Mouse (Mus musculus) thymus, postnatal 25 days (tissue): ENCODE results near the gene Mecom.

ENCODE experiments used
- DNase-seq: peaks from one replicate; pipeline ENCODE4 v3.0.0; 2022

Mecom gene

DNA sequence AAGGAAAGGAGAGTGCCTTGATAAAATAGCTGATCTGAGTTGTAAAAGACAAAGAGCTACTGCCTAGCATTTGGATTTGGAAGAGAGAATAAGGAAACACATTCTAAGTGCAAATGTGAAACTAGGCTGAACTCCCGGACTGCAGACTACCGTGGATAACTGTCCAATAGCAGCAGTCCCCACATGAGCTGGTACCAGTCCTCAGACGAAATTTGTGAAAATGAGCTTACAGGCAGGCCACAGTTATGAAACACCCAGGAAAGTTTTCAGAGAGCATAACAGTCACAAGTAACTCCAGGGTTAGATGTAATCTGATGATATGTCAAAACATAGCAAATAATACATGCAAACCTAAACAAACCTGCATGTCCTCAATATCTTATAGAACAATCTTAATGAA, 217.8 kb downstream of the Mecom start:
- DNase-seq: no peak

DNA sequence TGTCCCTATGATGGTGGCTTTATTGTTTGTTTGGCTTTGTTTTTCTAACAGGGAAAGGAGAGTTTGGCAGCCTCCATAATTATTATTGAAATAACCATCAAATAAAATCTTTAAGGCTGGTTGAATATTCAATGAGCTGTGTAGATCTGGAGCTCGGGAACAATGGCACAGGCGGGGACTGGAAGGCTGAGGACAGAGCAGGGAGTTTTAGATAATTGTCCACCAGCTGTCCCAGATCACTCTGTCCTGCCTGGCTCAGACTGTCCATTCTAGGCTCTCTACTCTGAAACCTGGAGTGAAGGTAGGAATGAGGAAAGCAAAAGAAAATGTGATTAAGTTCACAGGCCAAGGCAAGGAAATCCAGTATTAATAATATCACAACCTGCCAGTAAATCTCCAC, 232.9 kb downstream of the Mecom start:
- no peak for DNase-seq

DNA sequence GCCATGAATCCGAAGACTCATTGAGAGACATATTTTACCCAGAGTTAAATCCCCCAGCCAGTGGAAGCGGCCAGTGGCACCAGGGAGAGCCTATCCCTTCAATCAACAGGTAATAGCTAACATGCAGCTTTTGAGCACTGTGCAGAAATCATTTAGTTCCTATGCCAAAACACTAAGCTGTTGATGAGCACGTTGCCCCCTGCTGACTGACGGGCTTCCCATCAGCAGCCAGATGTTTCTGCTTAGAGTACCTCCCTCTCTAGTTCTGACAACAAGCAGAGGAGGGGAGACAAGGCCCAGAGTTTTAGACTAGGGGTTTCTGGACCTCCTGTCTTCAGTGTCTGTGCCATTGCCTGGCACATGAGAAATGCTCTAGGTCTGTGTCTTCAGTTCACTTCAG, 239.7 kb downstream of the Mecom start:
- no peak for DNase-seq

DNA sequence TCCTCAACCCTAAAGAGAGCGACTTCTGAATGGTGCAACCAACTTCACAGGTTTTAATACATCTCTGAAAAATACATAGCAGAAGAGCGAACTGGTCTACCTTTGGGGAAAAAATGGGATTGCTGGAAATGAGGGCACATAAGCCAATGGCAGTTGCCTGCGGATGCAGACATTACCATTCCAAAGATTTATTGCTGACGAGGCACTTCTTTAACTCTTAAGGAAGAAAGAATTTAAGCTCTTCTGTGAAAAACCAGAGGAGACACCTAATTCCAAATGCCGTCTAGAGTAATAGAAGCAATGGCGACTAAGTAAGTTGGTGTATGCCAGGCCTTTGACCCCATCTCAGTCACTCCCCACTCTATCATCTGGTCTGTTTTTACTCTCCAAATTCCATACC, 240.2 kb downstream of the Mecom start:
- no peak for DNase-seq

DNA sequence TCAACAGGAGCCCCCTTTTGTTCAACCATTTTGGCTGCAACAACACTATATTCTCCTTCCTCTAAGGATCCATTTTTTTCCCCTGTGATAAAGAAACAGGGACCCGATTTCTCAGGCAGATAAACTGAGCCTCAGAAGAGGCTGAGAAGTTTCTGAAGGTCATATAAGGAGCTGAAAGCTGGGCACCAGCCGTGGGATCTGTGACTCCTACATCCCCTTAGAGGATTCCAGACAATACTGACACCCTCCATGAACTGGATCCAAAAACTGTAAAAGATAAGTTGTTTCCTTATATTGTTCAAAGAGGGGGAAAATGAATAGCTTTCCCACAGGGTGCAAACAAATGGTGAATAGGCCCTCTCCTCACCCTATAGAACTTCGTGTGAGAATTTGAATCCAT, 241.7 kb downstream of the Mecom start:
- no peak for DNase-seq

DNA sequence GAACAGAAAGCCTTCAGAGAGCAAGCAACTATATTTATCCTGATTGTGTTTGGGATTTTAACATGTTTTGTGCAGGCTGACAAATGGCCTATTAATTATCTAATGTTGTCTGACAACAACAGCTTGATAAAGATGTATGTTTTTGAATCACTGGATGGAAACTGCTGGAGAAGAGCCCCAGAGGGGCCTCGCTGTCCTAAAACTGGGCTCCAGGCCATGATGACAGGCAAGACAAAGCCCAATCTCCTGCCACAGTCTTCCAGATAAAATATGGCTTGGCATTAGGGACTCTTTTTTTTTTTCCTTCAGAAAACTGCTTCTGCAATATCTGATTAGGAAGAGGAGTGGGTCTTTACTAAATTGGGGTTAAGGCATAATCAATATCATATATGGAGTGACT, 248.3 kb downstream of the Mecom start:
- DNase-seq: no peak

DNA sequence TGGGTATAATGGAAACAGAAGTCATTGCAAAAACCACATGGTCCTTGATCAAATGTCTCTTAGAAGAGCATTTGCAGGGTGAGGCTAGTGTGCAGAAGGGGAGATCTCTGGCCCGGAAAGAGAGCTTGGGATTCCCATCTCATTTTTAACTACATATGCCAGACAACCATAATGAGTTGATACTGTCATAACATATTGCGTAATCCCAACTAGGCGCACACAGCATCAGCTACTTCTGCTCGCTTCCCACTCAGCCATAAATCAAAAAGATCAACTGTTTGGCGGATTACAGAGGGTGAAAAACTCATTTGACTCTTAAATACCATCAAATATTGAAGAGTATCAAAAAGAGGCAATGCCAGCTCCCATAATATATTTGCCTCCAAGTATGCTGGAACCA, 253.4 kb downstream of the Mecom start:
- DNase-seq: no peak

DNA sequence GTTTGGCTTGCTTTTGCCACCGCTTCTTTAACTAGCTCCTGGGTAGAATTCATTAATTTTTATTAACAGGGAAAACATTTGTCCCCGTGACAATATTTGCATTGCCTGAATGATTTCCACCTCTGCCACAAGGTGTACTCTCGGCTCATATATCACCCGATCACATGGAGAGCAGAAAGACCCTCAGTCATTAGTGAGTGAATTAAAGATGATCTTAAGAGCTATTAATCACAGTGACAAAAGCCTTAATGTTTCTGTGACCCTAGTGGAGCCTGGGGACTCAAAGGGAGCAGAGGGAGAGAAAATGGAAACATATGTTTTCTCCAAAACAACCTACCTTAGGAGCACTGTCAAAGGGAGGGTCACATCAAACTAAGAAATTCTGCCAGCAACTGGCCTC, 261.3 kb downstream of the Mecom start:
- DNase-seq: no peak

DNA sequence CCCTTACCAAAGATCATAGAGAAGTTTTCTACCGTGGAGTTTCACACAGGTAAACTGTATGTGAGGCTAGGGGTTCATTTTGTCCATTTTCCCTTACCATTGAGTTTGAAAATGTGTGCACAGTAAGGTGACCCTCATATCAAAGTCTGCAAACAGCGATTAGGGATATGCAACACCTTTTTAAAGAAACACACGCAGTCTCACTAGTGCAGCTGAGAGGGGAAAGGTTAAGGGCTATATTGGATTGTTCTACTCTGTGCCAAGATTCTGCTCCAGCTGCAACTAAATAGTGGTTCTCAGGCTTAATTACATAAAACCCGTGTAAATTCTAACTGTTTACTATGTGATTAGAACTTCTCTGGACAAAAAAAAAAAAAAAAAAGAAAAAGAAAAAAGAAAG, 263.7 kb downstream of the Mecom start:
- DNase-seq: no peak

DNA sequence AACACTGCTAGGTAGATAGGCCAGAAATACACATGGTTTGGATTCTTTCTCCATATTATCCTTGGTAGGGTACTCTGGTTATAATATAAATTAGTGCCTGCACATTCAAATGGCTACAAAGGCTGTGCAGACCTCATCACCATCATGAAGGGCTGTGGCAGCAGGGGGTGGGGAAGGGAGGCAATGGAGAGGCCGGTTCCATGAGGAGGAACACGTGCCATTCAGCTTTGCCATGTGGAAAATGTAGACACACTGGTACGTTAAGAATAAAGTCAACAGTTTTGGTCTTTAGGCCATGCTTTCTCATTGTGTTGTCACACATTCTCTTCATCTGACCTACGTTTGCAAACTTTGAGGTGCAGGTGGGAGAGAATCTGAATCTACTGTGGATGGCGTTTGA, 264.2 kb downstream of the Mecom start:
- no peak for DNase-seq

DNA sequence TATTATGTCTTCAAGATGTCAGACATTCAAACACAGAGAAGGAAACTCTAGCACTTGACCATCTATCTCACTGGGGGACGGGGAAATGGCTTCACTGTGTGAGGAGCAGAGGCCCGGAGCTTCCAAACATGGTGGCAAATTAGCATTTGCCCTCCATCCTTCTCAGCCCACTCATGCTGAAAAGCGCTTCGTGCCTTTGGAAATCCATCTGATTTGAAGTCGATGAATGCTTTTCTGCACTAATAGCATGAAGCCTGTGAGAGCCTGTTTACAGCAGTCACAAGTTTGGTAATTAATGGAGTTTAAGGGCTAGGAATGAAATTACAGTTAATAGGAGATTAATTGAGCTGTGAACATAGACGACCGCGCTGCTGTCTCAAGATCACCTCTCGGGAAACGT, 270.2 kb downstream of the Mecom start:
- DNase-seq: no peak

DNA sequence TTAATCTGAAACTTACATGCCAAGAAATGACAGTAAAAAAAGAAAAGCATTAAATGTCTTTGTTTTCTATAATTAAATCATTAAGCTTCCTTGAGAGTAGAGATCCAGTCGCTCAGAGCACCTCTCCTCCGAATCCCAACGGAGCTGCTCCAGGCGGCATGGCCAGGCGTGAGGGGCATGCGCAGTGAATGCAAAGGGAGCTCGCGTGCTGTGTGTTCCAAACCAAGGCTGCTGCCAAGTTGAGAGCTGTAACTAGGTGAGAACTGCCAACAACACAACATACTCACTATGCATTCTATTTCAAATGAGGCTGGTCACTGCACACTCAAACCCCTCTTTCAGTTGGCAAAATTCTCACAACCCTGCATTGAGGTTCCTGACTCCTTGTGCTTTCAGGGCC, 271.7 kb downstream of the Mecom start:
- no peak for DNase-seq

DNA sequence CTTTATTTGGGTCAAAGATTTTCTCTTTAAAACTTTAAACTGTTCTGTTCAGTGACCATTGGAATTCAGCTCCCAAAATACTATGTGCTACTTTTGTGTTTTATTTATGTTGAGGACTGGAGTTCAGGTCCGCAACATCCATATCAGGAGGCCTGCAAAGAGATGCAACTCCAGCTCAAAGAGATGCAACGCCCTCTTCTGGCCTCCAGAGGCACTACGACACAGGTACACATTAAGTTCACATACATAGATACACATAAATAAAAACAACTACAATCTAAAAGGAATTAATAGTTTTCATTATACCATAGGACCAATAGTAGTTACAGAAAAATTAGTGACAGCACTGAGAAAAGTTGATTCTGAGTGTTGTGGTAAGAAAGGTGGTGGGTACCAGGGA, 278.6 kb downstream of the Mecom start:
- no peak for DNase-seq

DNA sequence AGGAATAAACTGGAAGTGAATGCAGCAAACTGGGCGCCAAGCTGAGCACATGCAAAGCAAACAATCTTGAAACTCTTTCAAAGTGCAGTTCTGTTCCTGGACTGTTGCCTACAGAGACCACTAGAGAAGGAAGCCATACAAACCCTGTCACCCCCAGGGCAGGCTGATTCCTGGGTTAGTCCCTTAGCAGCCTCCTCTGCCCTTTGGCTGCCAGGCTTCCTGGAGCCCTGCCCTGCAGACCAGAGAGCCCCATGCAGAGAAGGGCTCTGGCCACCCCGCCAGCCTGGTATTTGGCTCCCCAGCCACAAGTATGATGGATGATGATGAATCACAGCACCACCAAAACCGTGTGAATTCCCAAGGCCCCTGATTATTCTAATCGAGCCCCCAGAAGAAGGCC, 286.9 kb downstream of the Mecom start:
- no peak for DNase-seq

DNA sequence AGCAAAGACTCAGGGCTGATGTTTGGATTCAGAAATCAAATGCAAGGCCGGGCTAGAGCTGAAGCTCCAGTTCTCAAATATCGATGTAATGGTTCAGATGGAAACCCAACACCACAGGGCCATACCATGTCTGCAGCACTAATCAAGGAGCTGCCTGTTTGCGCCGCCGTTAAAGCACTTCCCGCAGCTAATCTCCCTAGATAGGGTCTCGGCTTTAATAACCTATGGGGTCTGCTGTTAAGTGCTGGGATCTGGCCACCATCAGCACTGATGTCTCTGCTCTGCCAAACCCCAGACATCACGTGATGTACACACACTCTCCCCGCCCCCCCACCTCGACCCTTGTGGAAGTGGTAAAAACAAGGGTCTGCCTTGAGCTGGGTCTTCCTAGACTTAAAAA, 289.4 kb downstream of the Mecom start:
- DNase-seq: no peak

DNA sequence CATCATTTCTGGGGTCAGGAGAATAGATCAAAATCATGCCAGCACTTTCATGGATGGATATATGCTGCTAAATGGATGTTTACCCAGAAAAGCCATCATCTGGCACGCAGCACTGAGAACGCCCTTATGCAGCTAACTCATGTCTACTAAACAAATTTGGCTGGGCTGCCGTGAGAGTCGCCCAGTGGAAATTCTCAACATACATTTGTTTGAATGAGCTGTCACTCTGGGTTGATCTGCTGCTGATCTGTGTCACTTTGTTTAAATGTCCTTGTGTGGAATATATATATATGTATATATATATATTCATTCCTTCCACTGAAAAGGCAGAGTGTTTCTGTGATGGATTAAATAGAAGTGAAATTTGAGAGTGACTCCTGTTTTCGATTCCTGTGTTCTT, 290.0 kb downstream of the Mecom start:
- DNase-seq: no peak

DNA sequence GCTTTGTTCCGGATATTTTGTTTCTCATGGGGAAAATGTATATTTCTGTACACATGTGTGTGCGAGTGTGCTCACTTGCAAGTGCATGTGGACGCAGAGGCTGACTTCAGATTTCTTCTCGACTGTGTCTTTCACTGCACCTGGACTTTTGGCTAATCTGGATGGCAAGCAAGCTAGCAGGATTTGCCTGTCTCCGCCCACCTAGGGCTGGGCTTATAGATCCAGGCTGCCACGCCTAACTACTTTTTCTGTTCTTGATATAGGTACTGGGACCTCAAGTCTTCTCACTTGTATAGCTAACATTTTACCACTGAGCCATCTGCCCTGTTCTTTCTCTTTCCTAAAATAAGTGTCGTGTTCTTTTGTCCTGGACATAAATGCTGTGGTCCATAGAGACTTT, 290.9 kb downstream of the Mecom start:
- DNase-seq: no peak

DNA sequence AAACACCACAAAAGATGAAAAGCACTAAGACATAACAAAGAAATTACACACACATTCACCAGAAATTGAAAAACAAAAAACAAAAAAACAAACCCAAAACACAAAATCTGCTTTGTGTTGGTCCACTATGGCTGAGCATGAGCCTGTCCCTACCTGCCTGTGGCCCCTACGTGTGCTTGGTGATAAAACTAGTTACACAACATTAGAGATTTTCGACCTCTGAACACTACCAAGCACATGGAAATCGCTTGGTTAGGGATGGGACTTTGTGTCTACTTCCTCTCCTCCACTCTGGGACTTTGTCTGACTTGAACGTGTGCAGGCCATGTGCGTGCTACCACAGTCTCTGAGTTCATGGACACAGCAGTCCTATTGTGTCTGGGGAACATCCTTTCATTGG, 292.0 kb downstream of the Mecom start:
- no peak for DNase-seq

DNA sequence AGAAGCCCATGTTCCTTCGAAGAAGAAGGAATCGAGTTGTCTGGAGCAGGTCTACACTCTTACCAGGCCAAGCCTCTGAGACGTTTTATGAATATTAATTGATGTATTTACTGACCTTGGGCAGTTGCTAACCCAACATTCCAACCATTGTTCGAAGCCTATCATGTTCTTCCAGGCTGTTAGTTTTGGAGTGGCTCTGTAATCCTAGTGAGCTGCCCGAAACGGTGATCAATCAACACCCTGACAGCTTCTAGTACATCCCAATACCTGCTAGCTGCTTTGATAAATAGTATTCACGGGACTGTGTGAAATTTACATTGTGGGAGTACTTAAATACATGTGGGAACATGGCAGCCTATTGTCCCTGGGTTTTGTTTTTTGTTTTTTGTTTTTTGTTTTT, 293.4 kb downstream of the Mecom start:
- DNase-seq: no peak

DNA sequence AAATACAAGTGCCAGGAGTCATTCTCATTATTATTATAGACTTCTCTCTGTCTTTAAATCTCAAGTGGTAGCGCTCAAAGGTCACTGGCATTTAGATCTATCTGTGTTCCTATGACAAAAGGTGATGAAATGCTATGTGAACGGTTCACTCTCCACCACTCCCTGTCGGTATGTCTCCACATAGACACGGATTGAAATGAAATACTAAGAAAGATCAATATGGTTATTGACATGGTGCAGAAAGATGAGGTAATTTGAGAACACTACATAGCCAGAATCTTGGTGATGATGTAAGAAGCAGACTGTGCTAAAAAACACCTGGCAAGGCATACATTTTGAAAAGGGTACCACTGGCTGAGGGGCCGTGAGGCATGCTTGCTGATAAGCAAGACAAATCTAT, 294.1 kb downstream of the Mecom start:
- no peak for DNase-seq

DNA sequence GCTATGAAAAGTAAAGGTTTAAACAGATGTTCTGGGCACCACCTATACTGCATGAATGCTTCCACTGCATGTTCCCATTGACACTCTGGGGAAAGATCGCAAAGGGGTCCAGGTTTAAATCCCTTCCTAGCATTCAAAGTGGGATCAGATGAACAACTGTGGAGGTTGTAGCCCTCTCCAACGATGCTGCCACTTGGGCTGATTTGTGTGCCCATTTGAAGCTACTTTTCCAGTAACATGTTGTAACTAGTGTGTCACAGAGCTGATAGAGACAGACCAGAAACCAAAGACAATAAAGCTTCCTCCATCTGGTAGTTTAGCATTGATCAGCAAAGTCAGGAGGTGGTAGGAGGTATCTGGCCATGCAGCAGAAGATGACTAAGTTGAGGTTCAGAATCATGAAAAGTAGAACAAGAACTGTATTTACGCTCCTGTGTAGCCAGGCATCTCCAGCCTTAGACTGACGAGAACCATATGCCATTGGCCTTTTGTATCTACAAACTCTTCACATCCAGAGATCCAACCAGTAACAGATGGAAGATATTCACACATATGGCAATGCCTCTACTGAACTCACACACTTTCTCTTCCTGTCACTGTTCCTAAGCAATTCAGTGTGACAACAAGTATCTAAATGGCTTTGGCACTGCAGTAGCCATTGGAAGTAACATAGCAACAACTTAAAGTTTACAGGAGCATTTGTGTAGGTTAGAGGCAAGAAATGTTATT, 299.0 kb downstream of the Mecom start:
- no peak for DNase-seq

DNA sequence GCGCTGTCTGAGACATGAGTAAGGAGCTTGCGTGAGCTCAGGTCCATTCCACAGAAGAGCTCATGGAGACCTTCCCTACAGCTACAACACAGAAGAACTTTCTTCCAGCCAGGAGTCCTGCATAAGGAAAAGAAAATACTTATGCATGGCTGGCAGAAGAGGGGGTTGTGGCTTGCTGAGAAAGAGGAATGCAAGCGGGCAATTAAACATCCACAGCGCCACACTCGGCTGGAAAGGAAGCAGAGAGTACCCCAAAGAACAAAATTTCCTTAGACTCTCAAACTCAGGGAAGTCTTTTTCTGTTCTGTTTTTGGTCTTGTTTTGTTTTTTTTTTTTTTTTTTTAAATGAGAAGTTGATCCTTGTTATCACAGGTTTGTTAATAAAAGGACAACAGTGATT, 300.6 kb downstream of the Mecom start:
- DNase-seq: no peak

DNA sequence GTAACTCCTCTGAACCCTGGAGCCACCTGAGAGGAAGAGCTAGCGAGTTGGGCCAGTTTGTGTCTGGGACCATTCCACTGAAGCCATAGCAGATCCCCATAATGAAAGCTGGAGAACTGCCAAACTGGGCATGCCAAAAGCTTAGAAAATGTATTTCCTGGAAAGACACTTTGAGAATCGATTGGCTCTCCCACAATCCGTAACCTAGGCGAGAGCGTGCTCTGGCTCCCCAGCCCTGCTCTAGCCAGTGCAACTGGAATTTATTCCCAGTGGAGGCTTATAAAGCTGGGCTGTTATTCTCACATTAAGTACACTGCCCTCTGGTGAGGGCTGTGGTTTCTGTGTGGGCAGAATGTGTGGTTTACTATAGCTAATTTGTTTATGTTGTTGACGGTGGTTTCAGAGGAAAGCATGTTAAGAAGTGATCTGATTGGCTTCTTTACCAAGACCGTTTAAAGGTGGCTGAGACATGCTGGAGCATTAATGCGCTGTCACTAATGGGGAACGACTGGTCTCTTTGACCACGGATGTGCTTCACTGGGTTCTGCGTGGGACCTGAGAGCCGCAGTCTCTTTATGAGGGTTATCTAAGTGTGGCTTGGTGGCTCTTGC, 301.3 kb downstream of the Mecom start:
- no peak for DNase-seq

DNA sequence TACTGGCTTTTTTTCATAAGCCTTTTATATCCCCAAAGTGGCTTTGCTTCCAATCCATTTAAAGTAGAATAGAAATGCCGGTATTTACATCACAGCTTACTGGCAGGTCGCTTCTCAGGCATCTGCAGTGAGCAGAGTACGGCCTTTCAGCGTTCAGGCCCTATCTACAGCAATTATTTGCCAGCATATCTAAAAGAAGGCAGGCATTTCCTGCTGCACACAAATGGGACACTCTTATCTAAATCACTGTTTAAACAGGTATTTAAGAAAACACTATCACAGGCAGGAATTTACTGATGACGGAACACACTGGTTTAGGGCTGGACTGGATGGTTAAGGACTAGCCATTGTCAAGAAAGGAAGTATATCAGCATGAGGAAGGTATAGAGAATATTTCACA, 301.9 kb downstream of the Mecom start:
- no peak for DNase-seq

DNA sequence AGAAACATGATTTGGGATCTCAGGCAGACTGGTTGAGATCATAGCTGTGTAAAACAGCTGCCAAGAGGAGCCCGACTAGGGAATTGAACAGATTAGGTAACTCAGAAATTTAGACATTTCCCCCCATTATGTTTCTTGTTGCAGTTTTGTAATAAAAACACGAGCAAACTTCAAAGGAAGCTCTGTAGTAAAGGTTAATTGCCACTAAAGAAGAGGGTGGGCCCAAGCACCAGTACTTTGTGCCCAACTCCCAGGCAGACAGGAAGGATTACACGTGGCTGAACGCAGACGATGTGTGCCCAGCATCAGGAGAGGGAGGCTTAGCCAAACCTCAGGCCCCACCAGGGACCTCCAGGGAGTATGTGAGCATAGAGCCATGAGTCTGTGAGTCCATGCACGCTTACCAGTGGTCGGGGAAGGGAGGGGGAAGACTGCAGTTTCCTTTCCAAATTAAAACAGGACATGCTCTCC, 303.4 kb downstream of the Mecom start:
- no peak for DNase-seq
